Mouse (Mus musculus) embryo, embryonic 11.5 days (tissue): ENCODE data around the gene Has1.

Source experiments
- DNase-seq: peaks from one replicate; pipeline ENCODE4 v3.0.0-alpha.2; 2012; ENCODE audit warnings: low read depth, low spot score

Gene Has1

DNA sequence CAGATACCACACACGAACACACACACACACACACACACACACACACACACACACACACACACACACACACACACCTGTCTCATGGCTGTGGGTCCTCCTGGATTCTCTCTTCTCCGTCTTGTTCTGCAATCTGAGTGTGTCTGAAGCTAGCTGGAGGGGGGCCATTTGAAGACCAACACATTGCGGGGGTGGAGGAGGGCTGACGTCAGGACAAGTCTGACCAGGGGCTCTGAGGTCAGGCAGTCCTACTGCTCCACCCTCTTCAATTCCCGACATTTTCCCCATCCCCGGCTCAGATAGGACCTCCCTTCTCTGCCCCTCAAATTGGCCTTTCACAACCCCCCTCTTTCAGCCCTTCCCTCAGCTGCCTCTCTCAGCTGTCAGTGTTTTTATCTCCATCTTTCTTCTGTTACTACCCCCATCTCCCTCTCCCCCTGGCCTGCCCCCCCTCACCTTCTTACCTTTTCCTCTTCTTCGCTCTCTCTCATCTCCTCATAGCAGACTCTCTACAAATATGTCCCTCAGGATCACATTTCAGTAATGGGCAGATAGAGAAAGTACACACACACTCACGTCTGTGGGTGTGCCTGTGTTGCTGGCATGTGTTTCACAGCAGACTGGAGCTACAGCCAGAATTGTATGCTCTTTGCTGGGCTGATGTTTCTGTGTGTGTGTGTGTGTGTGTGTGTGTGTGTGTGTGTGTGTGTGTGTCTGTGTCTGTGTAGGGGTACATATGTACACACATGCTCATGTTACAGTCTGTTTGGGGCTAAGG, at the start of gene Has1:
Has1 (minus strand) TSS at position 142 of the 775 bp plus-strand sequence.
- no peak for DNase-seq

DNA sequence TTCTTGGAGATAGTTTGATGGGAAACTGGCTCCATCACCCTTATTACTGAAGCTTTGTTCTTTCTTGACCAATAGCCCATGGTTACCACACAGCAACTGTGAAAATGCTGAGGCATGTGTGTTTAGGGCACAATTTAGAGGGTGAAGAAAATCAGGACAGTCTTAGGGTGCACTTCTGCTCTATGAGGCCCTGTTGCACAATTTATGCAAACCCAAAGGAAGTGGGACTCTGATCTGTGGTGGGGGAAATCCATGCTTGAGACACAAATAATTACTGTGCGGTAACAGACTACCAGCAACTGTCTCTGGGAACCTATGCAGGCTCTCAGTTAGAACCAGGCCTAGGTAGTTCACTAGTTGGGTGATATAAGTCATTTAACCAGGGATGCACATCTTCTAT, 45.8 kb upstream of the Has1 start:
- DNase-seq: no peak

DNA sequence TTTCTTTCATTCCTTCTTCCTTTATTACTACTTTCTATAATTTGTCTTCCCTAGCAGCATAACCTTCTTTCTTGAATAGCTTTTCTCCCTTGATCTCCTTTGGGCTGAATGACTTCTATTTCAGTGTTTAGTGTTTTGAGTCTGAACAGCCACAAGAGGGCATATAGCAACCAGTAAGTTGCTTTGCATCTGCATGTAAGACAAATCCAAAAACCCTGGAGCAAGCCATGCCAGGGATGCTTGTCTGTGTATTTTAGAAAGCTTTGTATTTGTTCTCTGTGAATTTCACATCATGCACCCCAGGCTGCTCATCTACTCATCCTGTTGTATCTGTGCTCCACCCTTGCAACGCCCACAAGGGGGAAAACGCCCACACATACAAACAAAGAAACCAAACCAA, 44.3 kb upstream of the Has1 start:
- no peak for DNase-seq

DNA sequence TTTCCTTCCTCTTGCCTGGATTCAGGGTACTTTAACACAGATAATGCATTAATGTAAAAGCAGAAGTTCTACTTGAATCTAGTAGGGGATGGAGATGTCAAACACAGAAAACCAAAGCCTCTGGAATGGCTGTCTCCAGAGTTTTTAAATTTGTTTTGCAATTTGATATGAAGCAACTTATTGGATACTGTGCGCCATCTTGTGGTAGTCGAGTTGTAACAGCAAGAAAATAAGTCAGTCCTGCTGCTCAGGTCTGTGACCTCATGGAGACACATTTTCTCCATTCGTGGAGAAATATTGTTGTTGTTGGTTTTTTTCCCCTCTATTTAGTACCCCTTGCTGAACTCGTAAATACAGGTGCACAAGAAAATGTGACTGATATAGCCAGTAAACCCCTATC, 41.0 kb upstream of the Has1 start:
- peak; percentile 38 for DNase-seq

DNA sequence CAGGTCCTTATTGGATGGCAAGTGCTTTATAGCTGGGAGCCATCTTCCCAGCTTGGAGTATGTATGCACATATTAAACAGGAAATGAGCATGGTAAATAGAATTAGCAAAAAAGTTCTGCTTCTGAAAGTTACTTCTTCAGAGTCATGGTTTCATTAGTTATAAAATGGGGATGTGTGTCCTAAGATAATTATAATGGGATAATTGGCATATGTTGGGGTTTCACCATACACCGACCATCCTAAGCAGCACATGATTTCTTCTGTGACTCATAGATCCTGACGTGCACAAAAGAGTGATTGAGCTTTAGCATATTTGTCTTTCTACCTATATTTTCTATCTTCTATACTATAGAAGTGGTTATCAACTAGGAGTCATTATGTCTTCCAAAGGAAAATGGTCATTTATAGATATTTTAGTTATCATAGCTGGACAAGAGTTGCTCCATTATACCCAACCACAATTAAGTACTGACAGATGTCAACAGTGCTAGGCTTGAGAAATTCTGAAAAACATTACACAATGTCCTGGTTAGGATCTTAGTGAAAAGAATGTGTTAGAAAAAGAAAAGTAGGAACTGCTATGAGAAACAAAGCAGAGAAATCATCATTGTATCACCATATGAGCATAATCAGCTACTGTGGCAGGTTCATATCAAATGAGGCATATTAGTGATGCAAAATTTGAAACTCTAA, 34.9 kb upstream of the Has1 start:
- DNase-seq: no peak

DNA sequence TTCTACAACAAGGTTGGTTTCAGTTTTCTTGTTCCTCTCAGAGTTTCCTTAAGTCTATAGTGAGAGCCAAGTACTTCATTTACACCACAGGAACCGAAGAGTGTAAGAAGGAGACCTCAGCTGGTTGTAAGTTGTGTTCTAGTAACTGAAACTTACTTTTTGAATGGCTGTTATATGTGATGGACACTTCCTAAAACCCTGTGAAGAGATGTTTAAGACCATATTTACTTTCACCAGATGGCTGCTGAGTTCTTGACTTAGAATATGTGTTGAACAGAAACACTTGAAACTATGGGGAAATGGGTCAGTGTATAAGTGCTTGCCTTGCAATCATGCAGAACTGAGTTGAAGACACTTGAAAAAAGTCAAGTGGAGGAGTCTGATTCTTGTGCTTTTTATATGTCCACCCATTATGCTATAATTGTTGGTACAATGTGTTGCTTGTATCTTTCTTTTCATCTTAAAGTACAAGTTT, 32.8 kb upstream of the Has1 start, which contains the start of the genes Fpr2 and Fpr3:
Fpr2 (plus strand) TSS at position 51 of the 475 bp plus-strand sequence.
Fpr3 (plus strand) TSS at position 79 of the 475 bp plus-strand sequence.
- DNase-seq: no peak

DNA sequence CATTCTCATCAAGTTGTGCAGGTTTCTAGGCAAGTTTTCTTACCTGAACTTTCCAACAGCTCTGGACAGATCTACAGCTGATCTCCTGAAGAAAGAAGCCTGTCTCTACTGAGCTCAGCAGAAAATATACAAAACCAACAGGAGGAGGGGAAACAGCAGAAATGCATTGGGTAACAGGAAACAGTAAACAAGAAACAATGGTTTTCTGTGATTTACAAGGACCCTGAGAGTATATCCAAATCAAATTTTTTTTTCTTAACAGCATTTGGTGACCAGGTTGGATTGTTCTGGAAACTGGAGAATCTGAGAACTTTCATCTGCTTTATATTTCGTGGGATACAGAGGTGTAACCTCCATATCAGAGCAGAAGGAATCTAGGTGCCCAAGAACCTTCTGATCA, 28.8 kb upstream of the Has1 start, which contains the start of gene Fpr1:
Fpr1 (minus strand) TSS at position 101 of the 400 bp plus-strand sequence.
- no peak for DNase-seq

DNA sequence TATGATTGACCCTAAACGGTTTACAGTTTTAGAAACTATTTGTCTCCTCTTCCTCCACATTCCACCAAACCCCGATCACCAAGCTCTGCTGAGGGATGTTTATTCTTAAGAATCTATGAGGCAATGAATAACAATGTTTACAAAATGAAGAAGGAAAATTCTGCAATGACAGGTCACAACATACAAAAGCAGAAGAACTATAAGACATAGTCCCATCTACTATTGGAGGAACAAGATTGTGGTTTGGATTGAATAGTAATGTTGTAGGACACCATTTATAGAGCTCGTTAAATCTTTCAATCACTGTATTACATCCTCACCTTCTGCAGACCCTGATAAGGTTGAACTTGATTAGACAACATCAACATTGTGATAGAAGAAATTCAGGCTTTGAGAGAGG, 27.7 kb upstream of the Has1 start:
- no peak for DNase-seq

DNA sequence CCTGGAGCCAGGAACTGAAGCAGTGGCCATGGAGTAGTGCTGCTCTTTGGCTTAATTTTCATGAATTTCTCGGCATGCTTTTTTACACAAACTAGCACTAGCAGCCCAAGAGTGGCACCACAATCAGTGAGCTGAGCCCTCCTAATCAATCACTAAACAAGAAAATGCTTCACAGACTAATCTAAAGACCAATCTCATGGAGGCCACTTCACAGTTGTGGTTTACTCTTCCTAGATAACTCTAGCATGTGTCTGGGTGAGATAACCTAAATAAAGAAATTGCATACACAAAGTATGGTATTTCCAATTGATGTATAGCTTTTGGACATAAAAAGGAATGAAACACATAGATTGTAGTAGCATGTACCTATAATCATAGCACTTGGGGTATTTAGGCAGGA, 24.3 kb upstream of the Has1 start:
- no peak for DNase-seq

DNA sequence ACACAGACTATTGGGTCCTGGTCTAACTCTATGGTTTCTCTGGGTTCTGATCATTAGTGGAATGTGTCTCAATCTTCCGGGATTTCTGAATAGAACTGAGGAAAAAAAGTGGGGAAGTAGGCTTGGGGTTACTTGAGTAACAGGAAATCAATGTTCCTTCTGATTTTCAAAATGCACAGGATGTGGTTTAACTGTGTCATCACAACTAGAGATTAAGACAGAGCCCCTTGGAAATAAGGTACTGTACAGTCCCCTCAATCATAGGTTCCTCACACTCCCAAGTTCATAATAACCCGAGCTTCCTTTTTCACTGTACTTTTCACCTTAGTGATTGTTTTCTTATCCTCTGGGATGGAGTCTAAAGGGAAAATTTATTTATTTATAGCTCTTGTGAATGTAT, 16.7 kb upstream of the Has1 start:
- DNase-seq: no peak

DNA sequence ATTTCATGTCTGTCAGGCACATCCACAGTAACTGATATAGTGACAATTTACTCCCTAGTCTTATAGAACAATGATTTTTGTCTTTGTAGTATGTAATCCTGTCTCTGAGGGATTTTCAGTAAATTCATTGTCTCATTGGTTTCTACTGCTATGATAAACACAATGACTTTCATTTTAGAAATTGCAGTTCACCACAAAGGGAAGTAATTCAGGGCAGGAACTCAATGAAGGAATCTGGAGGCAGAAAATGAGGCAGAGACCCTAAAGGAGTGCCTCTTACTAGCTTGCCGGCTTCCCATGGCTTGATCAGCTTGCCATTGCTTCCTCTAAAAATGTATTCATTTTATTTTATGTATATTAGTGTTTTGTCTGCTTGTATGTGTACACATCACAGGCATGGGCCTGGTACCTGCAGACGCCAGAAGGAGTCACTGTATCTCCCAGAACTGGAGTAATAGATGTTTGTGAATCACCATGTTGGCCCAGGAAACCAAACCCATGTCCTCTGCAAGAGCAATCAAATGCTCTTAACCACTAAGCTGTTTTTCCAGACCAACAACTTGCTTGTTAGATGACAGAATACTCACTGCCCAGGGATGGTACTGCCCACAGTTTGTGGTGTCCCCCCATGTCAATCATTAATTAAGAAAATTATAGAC, 16.0 kb upstream of the Has1 start:
- no peak for DNase-seq

DNA sequence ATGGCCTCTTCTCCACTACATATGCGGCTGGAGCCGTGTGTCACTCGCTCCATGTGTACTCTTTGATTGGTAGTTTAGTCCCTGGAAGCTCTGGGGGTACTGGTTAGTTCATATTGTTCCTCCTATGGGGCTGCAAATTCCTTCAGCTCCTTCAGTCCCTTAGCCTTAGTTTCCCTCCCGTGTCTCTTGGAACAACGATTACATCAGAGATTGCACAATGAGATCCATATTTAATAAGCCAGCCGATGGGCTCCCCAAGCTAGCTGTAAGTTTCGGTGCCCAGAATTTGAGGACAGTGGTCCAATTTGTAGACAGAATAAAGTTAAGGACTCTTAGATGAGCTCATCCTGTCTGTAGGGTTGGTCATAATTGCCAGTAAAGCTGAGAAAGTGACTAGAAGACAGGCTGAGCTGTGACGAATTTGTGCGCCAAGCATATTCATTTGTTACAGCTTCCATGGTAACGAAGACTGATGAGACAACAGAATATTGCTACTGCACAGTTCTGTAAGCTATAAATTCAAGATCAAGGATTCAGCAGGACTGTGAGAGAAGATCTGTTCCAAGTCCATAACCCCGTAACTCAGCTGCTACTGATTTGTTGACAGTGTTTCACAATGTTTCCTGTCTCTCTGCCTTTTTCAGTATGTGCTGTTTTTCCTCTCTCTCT, 11.9 kb upstream of the Has1 start:
- DNase-seq: no peak

DNA sequence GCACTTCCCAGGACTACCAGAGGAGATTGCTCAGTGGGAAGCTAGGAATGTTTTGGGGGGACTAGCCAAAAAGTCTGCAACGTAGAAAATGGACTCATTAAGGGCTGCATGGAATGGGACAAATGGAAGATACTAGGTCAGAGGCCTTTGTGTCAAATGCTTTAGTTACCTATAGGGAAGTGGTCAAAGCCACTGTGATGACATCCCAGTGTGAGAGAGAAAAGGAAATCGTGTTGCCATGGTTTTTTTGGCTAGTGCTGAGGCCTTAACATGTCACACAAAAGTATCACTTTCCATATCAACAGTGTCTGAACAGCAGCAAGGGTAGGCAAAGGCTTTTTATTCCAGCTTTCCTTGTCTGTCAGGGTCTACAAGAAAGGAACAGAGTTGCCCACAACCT, 10.2 kb upstream of the Has1 start:
- no peak for DNase-seq

DNA sequence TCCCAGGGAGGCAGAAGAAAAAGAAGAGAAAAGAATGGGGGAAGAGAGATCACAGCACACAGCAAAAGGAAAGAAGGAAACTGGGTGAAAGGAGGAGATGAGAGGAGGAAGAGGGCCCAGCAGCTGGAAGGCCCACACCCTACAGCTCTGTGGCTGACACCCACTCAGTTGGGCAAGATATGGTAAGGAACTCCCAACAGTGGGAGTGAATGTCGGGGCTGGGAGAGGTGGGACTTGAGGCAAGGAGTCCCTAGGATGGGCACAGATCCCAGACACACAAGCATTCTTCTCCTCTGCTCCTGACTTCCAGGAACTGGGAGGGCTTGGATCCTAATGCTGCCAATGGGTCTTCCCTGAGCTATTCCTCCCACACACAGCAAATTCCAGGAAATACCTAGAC, 7.4 kb upstream of the Has1 start:
- DNase-seq: no peak

DNA sequence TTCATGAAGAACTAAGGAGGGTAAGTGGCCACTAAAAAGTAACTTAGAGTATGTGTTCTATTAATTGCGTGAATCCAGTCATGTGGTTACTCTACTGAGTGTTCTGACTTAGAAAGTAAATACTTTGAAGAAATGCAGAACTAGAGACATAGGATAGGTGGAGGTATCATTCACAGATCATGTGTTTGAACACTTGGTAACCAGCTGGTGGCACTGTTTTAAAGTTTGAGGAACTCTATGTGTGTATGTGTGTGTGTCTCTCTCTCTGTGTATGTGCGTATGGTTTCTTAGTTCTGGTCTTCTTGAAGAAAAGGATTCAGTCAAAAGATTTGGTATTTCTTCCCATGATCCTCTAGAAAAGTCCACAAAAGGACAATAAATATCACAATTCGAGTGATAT, 5.1 kb upstream of the Has1 start:
- DNase-seq: no peak

DNA sequence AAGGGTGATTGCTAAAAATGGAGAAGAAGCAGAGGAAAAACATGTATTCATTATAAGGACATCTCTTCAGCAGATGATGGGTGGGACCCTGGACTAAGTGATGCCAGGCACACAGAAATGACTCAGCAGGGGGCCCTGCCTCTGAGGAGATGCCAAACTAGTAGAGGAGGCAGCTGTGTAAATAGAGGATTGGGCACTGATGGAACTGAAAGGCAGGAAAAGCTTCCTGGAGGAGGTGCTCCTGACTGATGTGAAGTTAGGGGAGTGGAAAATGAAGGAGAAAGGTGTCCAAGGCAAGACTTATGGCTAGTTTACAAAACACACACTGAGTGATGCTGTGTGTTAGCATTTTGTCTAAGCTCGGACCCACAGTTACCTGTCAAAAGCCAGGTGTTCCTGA, 2.4 kb upstream of the Has1 start:
- no peak for DNase-seq

DNA sequence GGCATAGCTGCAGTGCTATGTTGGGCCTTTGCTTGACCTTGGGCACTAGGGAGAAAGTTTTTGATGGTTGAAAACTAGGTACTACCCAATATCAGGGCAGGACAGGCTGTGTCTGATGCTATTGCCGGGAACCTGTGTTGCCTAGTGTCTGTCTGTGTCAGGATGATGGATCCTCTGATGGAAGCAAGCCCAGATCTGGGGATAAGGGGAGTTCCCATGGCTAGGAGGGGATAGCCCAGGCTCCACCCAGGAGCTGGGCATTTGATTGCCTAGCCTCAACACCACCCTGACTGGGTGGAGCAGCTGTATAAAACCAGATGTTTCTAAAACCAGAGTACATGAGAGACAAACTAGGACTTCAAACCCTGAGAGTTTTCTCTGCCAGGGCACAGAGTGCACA, 1.6 kb upstream of the Has1 start:
- no peak for DNase-seq

DNA sequence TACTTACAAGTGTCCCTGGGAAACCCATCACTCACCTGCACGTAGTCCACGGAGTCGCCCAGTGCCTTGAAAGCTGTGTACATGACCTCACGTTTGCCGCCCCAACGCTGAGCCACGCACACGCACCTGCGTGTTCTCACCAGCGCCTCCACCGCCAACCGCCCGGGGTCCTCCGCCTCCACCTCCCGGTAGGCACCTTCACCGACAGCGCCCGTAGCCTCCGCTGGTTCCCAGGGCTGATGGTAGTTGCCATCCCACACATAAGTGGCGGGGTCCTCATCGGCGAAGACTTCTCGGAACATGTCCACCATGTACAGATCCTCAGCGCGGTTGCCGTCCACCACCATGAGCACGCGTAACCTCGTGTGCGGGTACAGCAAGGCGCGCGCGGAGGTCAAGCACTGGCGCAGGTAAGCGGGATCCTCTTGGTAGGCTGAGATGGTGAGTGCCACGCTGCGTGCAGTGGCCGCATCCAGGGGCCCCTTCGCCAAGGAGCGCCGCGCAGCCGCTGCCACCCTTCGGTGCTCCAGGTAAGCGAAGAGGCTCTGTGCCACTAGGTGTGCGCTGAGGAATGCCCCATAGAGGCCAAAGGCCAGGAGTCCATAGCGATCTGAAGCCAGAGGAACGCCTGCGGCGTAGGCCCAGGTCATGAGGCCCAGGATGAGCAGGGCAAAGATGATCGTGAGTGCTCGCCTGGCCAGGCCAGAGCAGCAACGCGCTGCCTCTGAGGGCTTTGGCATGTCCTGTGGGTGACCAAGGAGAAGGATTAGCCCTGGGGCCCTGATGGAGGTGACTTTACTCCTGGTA, 4.9 kb downstream of the Has1 start:
- DNase-seq: no peak

DNA sequence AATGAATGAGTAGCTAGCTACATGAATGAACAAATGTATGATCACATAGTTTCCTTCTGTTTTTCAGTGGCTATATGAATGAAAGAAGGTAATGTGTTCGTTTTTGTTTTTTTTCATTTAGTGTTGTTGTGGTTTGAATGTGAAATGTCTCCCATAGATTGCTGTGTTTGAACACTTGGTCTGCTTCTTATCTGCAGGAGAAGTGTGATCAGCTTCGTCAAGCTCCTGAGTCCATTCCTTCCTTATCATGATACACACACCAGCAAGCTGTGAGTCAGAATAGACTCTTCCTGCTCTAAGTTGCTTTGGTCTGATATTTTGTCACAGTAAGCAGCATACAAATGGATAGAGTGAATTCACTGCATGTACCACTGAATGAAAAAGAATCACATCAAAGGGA, 6.0 kb downstream of the Has1 start:
- no peak for DNase-seq

DNA sequence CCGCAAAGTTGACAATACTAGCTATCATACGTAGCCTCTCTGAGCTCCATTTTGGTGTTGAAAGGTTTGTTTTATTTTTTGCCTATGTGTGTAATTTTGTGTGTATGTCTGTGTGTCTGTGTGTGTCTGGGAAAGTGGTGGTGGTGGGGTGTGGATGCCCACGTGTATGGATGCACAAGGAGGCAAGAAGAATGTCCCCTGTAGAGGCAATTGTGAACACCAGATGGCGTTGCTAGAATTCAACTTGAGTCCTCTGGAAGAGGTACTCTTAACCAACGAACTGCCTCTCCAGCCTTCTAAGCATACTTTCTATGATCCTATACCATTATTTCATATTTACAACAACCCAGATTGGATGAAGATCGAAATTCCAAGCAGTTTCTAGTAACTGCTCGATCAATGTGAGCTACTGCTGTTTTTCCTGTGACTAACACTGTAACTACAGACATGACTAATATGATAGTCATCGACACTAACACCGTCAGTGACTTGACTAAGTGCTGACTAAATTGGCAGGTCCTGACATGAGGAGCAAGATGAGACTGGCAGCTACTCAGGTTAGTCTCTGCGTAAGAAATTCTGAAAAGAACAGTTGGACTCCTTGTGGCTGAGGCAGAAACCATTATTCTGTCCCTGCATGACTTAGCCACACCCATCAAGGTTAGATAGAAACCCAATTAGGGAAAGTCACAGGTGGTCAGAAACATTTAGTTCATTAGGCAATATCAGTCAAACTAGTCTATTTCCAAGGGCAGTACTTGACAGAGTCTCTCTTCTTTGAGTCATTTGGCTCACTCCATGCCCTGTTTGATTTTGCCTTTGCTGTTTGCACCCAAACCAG, 9.6 kb downstream of the Has1 start:
- DNase-seq: no peak
